23 mouse cellular contexts compared by ENCODE assay signal in the genomic region with DNA sequence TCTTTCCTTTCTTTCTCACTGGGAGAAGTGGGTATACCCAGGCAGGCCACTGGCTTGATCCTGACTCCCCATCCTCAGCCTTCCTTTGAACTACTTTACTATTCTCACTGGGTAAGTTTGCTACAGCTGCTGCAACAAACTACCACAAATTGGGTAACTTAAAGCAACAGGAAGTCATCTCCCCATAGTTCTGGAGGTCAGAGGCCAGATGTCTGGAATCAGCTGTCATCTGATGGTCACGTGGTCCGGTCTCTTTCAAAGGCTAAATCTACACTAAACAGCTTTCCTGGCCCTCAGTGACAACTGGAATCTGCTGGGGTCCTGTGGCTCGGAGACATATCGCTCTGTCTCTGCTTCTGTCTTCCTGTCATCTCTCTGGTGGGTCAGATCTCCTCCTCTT.
A peak's percentile ranks its signal among the peaks of the same experiment; 100 is the strongest.
DNase-seq lines count a peak whose midpoint lies in the region; ATAC-seq and TF ChIP-seq lines count a peak whose summit lies in the region.
"Had no signal": no experiment of that assay in that cellular context is flagged by ENCODE, and none has a peak within 500 bp of the region (broad histone marks: within the 10 kb centered on the region; RNA-seq: fewer than 3 reads in every experiment).

No protein-coding gene starts in this region.

- no peak for TF ChIP-seq CTCF in kidney, postnatal 0 days (IDR thresholded peaks at IDR 0.05; ENCODE audit: low read depth)

- no peaks in the 10 kb centered on the region for H3K9me3 ChIP-seq in kidney, postnatal 0 days (replicated peaks; ENCODE audit: low read length)
- no peaks in the 10 kb centered on the region for H3K9me3 ChIP-seq in midbrain, embryonic 11.5 days (ENCODE audit: control insufficient read depth, low read length)
- no peaks in the 10 kb centered on the region for H3K9me3 ChIP-seq in midbrain, embryonic 16.5 days (replicated peaks; ENCODE audit: control insufficient read depth, low read length, poor library complexity, severe bottlenecking)
- 0 out of 2 replicates have a peak, but pooled peaks cover 6% of the 10 kb centered on the region for H3K9me3 ChIP-seq in heart, embryonic 12.5 days (replicated peaks)
- H3K9me3 ChIP-seq: embryonic facial prominence, embryonic 15.5 days; heart, embryonic 10.5 days; hindbrain, embryonic 12.5 days; limb, embryonic 12.5 days; neural tube, embryonic 15.5 days had no signal

- no peaks in the 10 kb centered on the region for H3K4me1 ChIP-seq in kidney, postnatal 0 days (replicated peaks; ENCODE audit: insufficient read depth, low read length)
- no peaks in the 10 kb centered on the region for H3K4me1 ChIP-seq in midbrain, embryonic 11.5 days (ENCODE audit: control insufficient read depth, insufficient read depth, low read length)
- H3K4me1 ChIP-seq in midbrain, embryonic 16.5 days (ENCODE audit: control insufficient read depth, insufficient read depth, low read length), result no peaks in the 10 kb centered on the region
- H3K4me1 ChIP-seq in heart, embryonic 12.5 days (replicated peaks), result no peaks in the 10 kb centered on the region
- H3K4me1 ChIP-seq: hindbrain, embryonic 12.5 days; liver, embryonic 13.5 days; neural tube, embryonic 15.5 days had no signal

- H3K27me3 ChIP-seq in kidney, postnatal 0 days (ENCODE audit: insufficient read depth, low read length), result no peaks in the 10 kb centered on the region
- H3K27me3 ChIP-seq in midbrain, embryonic 11.5 days (ENCODE audit: control insufficient read depth, insufficient read depth, low read length), result no peaks in the 10 kb centered on the region
- no peaks in the 10 kb centered on the region for H3K27me3 ChIP-seq in midbrain, embryonic 16.5 days (ENCODE audit: control insufficient read depth, insufficient read depth, low read depth, low read length)
- peaks cover 2% of the 10 kb centered on the region; the same call in 1 of the 2 replicates for H3K27me3 ChIP-seq in heart, embryonic 12.5 days (replicated peaks)
- H3K27me3 ChIP-seq: embryonic facial prominence, embryonic 15.5 days; hindbrain, embryonic 12.5 days; liver, embryonic 13.5 days; neural tube, embryonic 15.5 days had no signal

- H3K4me3 ChIP-seq in kidney, postnatal 0 days (replicated peaks; ENCODE audit: low read depth, low read length), result no peak overlapping the region
- H3K4me3 ChIP-seq in midbrain, embryonic 11.5 days (ENCODE audit: low read depth, low read length), result no peak overlapping the region
- no peak overlapping the region for H3K4me3 ChIP-seq in midbrain, embryonic 16.5 days (ENCODE audit: low read depth, low read length)
- H3K4me3 ChIP-seq in heart, embryonic 12.5 days, result no peak overlapping the region
- H3K4me3 ChIP-seq: embryonic facial prominence, embryonic 15.5 days; heart, embryonic 10.5 days; hindbrain, embryonic 12.5 days; left cerebral cortex, adult 2 months; limb, embryonic 12.5 days; liver, embryonic 13.5 days; neural tube, embryonic 15.5 days had no signal

- no peaks in the 10 kb centered on the region for H3K36me3 ChIP-seq in kidney, postnatal 0 days (ENCODE audit: insufficient read depth, low read length)
- H3K36me3 ChIP-seq in midbrain, embryonic 11.5 days (ENCODE audit: control insufficient read depth, insufficient read depth, low read length), result no peaks in the 10 kb centered on the region
- H3K36me3 ChIP-seq in midbrain, embryonic 16.5 days (ENCODE audit: control insufficient read depth, insufficient read depth, low read length), result no peaks in the 10 kb centered on the region
- H3K36me3 ChIP-seq in heart, embryonic 12.5 days, result no peaks in the 10 kb centered on the region
- H3K36me3 ChIP-seq: embryonic facial prominence, embryonic 15.5 days; heart, embryonic 10.5 days; hindbrain, embryonic 12.5 days; limb, embryonic 12.5 days; liver, embryonic 13.5 days; neural tube, embryonic 15.5 days had no signal

- peak; percentile 30 for DNase-seq in kidney, postnatal 0 days (ENCODE audit: low spot score)
- no peak for DNase-seq in kidney, postnatal 36 days
- DNase-seq in midbrain, embryonic 11.5 days (ENCODE audit: low spot score, missing footprints), result peak; percentile 31
- DNase-seq in lung, postnatal 25 days (ENCODE audit: low spot score), result peak; percentile 32
- DNase-seq in gastrocnemius, postnatal 10 days, result no peak
- no peak for DNase-seq in right cerebral cortex, postnatal 36 days (ENCODE audit: low spot score in 2 of 2)
- DNase-seq: adrenal gland, adult 8-10 months; B cell, adult 2 months; cerebellum, adult 9-10 months; forebrain, postnatal 0 days; heart, postnatal 10 days; kidney, adult 8-10 months; liver, embryonic 13.5 days; midbrain, embryonic 14.5 days; right cerebral cortex, postnatal 25 days had no signal

- no peak for ATAC-seq in kidney, postnatal 0 days (replicated peaks; ENCODE audit: low FRiP score, low read depth)
- ATAC-seq in midbrain, embryonic 11.5 days (ENCODE audit: low FRiP score), result no peak
- no peak for ATAC-seq in midbrain, embryonic 16.5 days
- ATAC-seq in heart, embryonic 12.5 days (ENCODE audit: insufficient number of reproducible peaks, low FRiP score), result no peak
- ATAC-seq: forebrain, postnatal 0 days had no signal

- H3K4me2 ChIP-seq in kidney, postnatal 0 days (ENCODE audit: low read length), result no peak overlapping the region
- no peak overlapping the region for H3K4me2 ChIP-seq in midbrain, embryonic 11.5 days
- no peak overlapping the region for H3K4me2 ChIP-seq in midbrain, embryonic 16.5 days (ENCODE audit: low read length)
- no peak overlapping the region for H3K4me2 ChIP-seq in heart, embryonic 12.5 days
- H3K4me2 ChIP-seq: embryonic facial prominence, embryonic 15.5 days; hindbrain, embryonic 12.5 days; limb, embryonic 12.5 days; liver, embryonic 13.5 days; neural tube, embryonic 15.5 days had no signal

- 60% methylated on average over 4 of the region's 4 CpGs for WGBS in kidney, postnatal 0 days
- 74% methylated on average over 4 of the region's 4 CpGs for whole genome bisulfite sequencing in midbrain, embryonic 11.5 days
- 79% methylated on average over 4 of the region's 4 CpGs for WGBS in midbrain, embryonic 16.5 days
- 47% methylated on average over 4 of the region's 4 CpGs for WGBS in heart, embryonic 12.5 days

- no peak overlapping the region for H3K27ac ChIP-seq in kidney, postnatal 0 days
- no peak overlapping the region for H3K27ac ChIP-seq in midbrain, embryonic 11.5 days (ENCODE audit: low read depth, low read length)
- H3K27ac ChIP-seq in midbrain, embryonic 16.5 days (ENCODE audit: low read length), result no peak overlapping the region
- no peak overlapping the region for H3K27ac ChIP-seq in heart, embryonic 12.5 days (ENCODE audit: poor library complexity, severe bottlenecking)
- H3K27ac ChIP-seq: embryonic facial prominence, embryonic 15.5 days; heart, embryonic 10.5 days; hindbrain, embryonic 12.5 days; left cerebral cortex, adult 2 months; limb, embryonic 12.5 days; liver, embryonic 13.5 days; neural tube, embryonic 15.5 days had no signal

- H3K9ac ChIP-seq in kidney, postnatal 0 days (ENCODE audit: low read depth, low read length), result no peak overlapping the region
- no peak overlapping the region for H3K9ac ChIP-seq in midbrain, embryonic 11.5 days (ENCODE audit: low read length)
- no peak overlapping the region for H3K9ac ChIP-seq in midbrain, embryonic 16.5 days (ENCODE audit: low read depth, low read length)
- H3K9ac ChIP-seq in heart, embryonic 12.5 days, result no peak overlapping the region
- H3K9ac ChIP-seq: embryonic facial prominence, embryonic 15.5 days; forebrain, postnatal 0 days; hindbrain, embryonic 12.5 days; limb, embryonic 12.5 days; liver, embryonic 13.5 days; neural tube, embryonic 15.5 days had no signal

Comparison
In these comparisons a context has a peak if more than half of its experiments do, and no peak if none do; other contexts are left out.
1. DNase-seq: peak in kidney, postnatal 0 days (single experiment), midbrain, embryonic 11.5 days (single experiment) and lung, postnatal 25 days (single experiment); none in kidney, postnatal 36 days (0 of 2), gastrocnemius, postnatal 10 days (single experiment) and right cerebral cortex, postnatal 36 days (0 of 2).